Mouse (Mus musculus): ENCODE measurements around the gene Grk1. TPM values are rescaled to one million over a fixed set of nuclear protein-coding genes. Genes with fewer than 3 reads are reported as not detected.

Grk1 gene
- polyA plus RNA-seq, 1 experiment from 2014 or later = not detected

Other genes with a start within 250 kb of the Grk1 start
- gene Lamp1, start 245.9 kb upstream of the Grk1 start, polyA plus RNA-seq (2015; fragmentation: Nextera tagmentation; extraction: Ambion mirVana) = 263 and 294 TPM in 2 replicates
- gene Grtp1, start 204.5 kb upstream of the Grk1 start, polyA plus RNA-seq (2015; fragmentation: Nextera tagmentation; extraction: Ambion mirVana) = 16.9 and 19.7 TPM in 2 replicates
- 0.29 TPM in 1 of 2 replicates, not detected in the other for gene Adprhl1, start 150.9 kb upstream of the Grk1 start, polyA plus RNA-seq (2015; fragmentation: Nextera tagmentation; extraction: Ambion mirVana)
- gene Dcun1d2, start 117.0 kb upstream of the Grk1 start, polyA plus RNA-seq (2015; fragmentation: Nextera tagmentation; extraction: Ambion mirVana) = 35.5 and 35.9 TPM in 2 replicates
- gene Tmco3, start 116.9 kb upstream of the Grk1 start, polyA plus RNA-seq (2015; fragmentation: Nextera tagmentation; extraction: Ambion mirVana) = 45.1 and 54.1 TPM in 2 replicates
- 87.2 and 96.5 TPM in 2 replicates for gene Tfdp1, start 66.3 kb upstream of the Grk1 start, polyA plus RNA-seq (2015; fragmentation: Nextera tagmentation; extraction: Ambion mirVana)
- not detected in 2 replicates for gene Atp4b, start 8.3 kb upstream of the Grk1 start, polyA plus RNA-seq (2015; fragmentation: Nextera tagmentation; extraction: Ambion mirVana)
- gene Tmem255b, start 30.1 kb downstream of the Grk1 start, polyA plus RNA-seq (2015; fragmentation: Nextera tagmentation; extraction: Ambion mirVana) = 0.32 and 1.0 TPM in 2 replicates
- gene Gas6, start 89.4 kb downstream of the Grk1 start, polyA plus RNA-seq (2015; fragmentation: Nextera tagmentation; extraction: Ambion mirVana) = 37.7 and 45.7 TPM in 2 replicates
- gene 1700029H14Rik, start 157.4 kb downstream of the Grk1 start, polyA plus RNA-seq (2015; fragmentation: Nextera tagmentation; extraction: Ambion mirVana) = not detected in 2 replicates

Data from midbrain, embryonic 16.5 days (tissue).